Mouse (Mus musculus) Patski (cell line): Measurements from ENCODE around the gene Rapgef1. TPM values are rescaled to one million over a fixed set of nuclear protein-coding genes. Genes with fewer than 3 reads are reported as not detected.
"Not testable (repeated sequence)": the region's sequence is repeated elsewhere in the genome, so short reads cannot be mapped to it uniquely, and the experiment has no call there.

Experiments
- ATAC-seq: fragments of 100-300 bp; one replicate; pipeline ENCODE4 v1.8.0; 2021
- CTCF ChIA-PET: fragments of 350-600 bp; sonication (Branson Sonifier 250); formaldehyde crosslinking; loops from one replicate; lab custom pipeline; 2022; ENCODE audit warnings: inconsistent platforms; lab: Charles Lee
- POLR2A ChIA-PET: fragments of 350-600 bp; sonication (Branson Sonifier 250); formaldehyde crosslinking; loops from one replicate; lab custom pipeline; 2022; ENCODE audit warnings: antibody characterized with exemption, inconsistent platforms; lab: Charles Lee
- DNase-seq: peaks from one replicate; pipeline ENCODE4 v3.0.0-alpha.2; 2011; ENCODE audit warnings: low read depth, low spot score
- H3K27me3 ChIP-seq: fragments of 371-371 bp; one replicate; pipeline ENCODE4 v1.5.1; 2021
- CTCF ChIP-seq: fragments of 100-300 bp; IDR thresholded peaks from one replicate; pipeline ENCODE4 v1.5.1; 2021
- in situ Hi-C: fragments of 300-500 bp; cut with MboI; formaldehyde crosslinking; loops from 3 replicates; pipeline ENCODE4 v1.11.1; 2018; ENCODE audit warnings: low pct_unique_long_range_greater_than_20kb, mixed read lengths
- polyA plus RNA-seq: library from polyadenylated mRNA; unstranded; gene quantifications from one replicate; pipeline ENCODE4 v1.2.3, GENCODE M21; 2021

The Rapgef1 gene
- polyA plus RNA-seq, 1 experiment from 2014 or later = 45.4 TPM

GRCm38 (mm10) chr2:29770162-29770561 lies 150.6 kb downstream of the Rapgef1 start:
- ChIA-PET POLR2A (no interaction called here), CTCF (interaction anchor here (0.8 to 2.0 kb wide), 2 partner anchors 15 to 21 kb away, joined by 3 to 6 read pairs; no protein-coding TSS in a partner anchor)
- no peaks in the 10 kb centered on the region for H3K27me3 ChIP-seq
- in situ Hi-C loops = no loop called here
- DNase-seq = no peak
- ATAC-seq = no peak
- no peak for TF ChIP-seq CTCF

- in situ Hi-C loops = no loop called here
- no peaks in the 10 kb centered on the region for H3K27me3 ChIP-seq
- ATAC-seq (peak; percentile 51), DNase-seq (peak; percentile 48)
- ChIA-PET POLR2A (interaction anchor here (1.5 kb wide), 1 partner anchor 31 kb away, joined by 4 read pairs; the partner anchor contains the start of gene Slc27a4), CTCF (interaction anchor here (0.8 to 2.2 kb wide), 7 partner anchors 9 to 119 kb away, joined by 3 to 7 read pairs (median 4); no protein-coding TSS in a partner anchor)
- no peak for TF ChIP-seq CTCF
Measured at GRCm38 (mm10) chr2:29771611-29772461, 152.3 kb downstream of the Rapgef1 start.

GRCm38 (mm10) chr2:29773323-29773722 lies 153.8 kb downstream of the Rapgef1 start:
- ATAC-seq (no peak), DNase-seq (no peak)
- no peaks in the 10 kb centered on the region for H3K27me3 ChIP-seq
- ChIA-PET POLR2A (no interaction called here), CTCF (no interaction called here)
- no peak for TF ChIP-seq CTCF
- in situ Hi-C loops = no loop called here

- in situ Hi-C loops, H3K27me3 ChIP-seq, DNase-seq, ATAC-seq: not testable (repeated sequence)
- ChIA-PET POLR2A (interaction anchor here (0.6 kb wide), 1 partner anchor 269 kb away, joined by 6 read pairs; no protein-coding TSS in a partner anchor), CTCF (interaction anchor here (0.9 to 2.8 kb wide), 5 partner anchors 10 to 77 kb away, joined by 3 to 7 read pairs (median 3); no protein-coding TSS in a partner anchor)
Measured at GRCm38 (mm10) chr2:29781256-29781655, 161.7 kb downstream of the Rapgef1 start.

GRCm38 (mm10) chr2:29784290-29784689 lies 164.8 kb downstream of the Rapgef1 start:
- ChIA-PET POLR2A (interaction anchor here (0.7 kb wide), 1 partner anchor 16 kb away, joined by 3 read pairs; no protein-coding TSS in a partner anchor), CTCF (interaction anchor here (1.3 kb wide), 1 partner anchor 18 kb away, joined by 3 read pairs; the partner anchor contains the start of gene Slc27a4)
- TF ChIP-seq CTCF = no peak
- ATAC-seq (no peak), DNase-seq (no peak)
- in situ Hi-C loops = no loop called here
- H3K27me3 ChIP-seq = no peaks in the 10 kb centered on the region

GRCm38 (mm10) chr2:29787104-29787917 lies 167.8 kb downstream of the Rapgef1 start, which contains the start of gene Coq4:
TSS of gene Coq4 (plus strand) at chr2:29787493.
- CTCF ChIA-PET = no interaction called here
- peak; percentile 80 for DNase-seq
- in situ Hi-C loops = no loop called here
- POLR2A ChIA-PET = no interaction called here
- no peaks in the 10 kb centered on the region for H3K27me3 ChIP-seq
- ATAC-seq = peak; percentile 49
- TF ChIP-seq CTCF = no peak

- no peak for TF ChIP-seq CTCF
- no peaks in the 10 kb centered on the region for H3K27me3 ChIP-seq
- CTCF ChIA-PET = interaction anchor here (1.0 kb wide), 1 partner anchor 8 kb away, joined by 3 read pairs; no protein-coding TSS in a partner anchor
- POLR2A ChIA-PET = interaction anchor here (1.0 kb wide), 1 partner anchor 14 kb away, joined by 3 read pairs; the partner anchor contains the start of gene Slc27a4
- in situ Hi-C loops = no loop called here
- ATAC-seq (peak; percentile 77), DNase-seq (peak; percentile 64)
Measured at GRCm38 (mm10) chr2:29787937-29788681, 168.6 kb downstream of the Rapgef1 start, which contains the start of gene Trub2. TSS of gene Trub2 (minus strand) at chr2:29788502.

Other genes with a start within 250 kb of the Rapgef1 start
- 0.49 TPM for gene Gm13420, start 132.0 kb downstream of the Rapgef1 start, polyA plus RNA-seq
- gene Gm13547, start 139.6 kb downstream of the Rapgef1 start, polyA plus RNA-seq = 0.18 TPM
- 28.7 TPM for gene Coq4, start 167.8 kb downstream of the Rapgef1 start, polyA plus RNA-seq
- 52.9 TPM for gene Trub2, start 168.8 kb downstream of the Rapgef1 start, polyA plus RNA-seq
- gene Slc27a4, start 182.9 kb downstream of the Rapgef1 start, polyA plus RNA-seq = 31.4 TPM
- 50.0 TPM for gene Urm1, start 200.4 kb downstream of the Rapgef1 start, polyA plus RNA-seq
- gene Cercam, start 249.4 kb downstream of the Rapgef1 start, polyA plus RNA-seq = 12.0 TPM